Mouse (Mus musculus): ENCODE measurements around the gene Fam76a.

The Fam76a gene

GRCm38 (mm10) chr4:132922558-132923008, at the start of gene Fam76a:
Gene Fam76a, minus strand, starts transcription at chr4:132922558.
- DNase-seq, result peak; percentile 100

GRCm38 (mm10) chr4:132972101-132972500, 49.7 kb upstream of the Fam76a start:
- no peak for DNase-seq

- no peak for DNase-seq
Observed at GRCm38 (mm10) chr4:132971601-132972000, 49.2 kb upstream of the Fam76a start.

- no peak for DNase-seq
Observed at GRCm38 (mm10) chr4:132968105-132968938, 46.0 kb upstream of the Fam76a start.

- no peak for DNase-seq
Observed at GRCm38 (mm10) chr4:132964473-132964872, 42.1 kb upstream of the Fam76a start.

GRCm38 (mm10) chr4:132964064-132964463, 41.7 kb upstream of the Fam76a start:
- DNase-seq, result no peak

GRCm38 (mm10) chr4:132963436-132963835, 41.1 kb upstream of the Fam76a start:
- DNase-seq, result no peak

GRCm38 (mm10) chr4:132962628-132963027, 40.3 kb upstream of the Fam76a start:
- no peak for DNase-seq

GRCm38 (mm10) chr4:132961866-132962265, 39.5 kb upstream of the Fam76a start:
- no peak for DNase-seq

- no peak for DNase-seq
Observed at GRCm38 (mm10) chr4:132960864-132961639, 38.7 kb upstream of the Fam76a start.

- DNase-seq, result no peak
Observed at GRCm38 (mm10) chr4:132960313-132960712, 38.0 kb upstream of the Fam76a start.

GRCm38 (mm10) chr4:132959679-132960045, 37.3 kb upstream of the Fam76a start:
- no peak for DNase-seq

- DNase-seq, result no peak
Observed at GRCm38 (mm10) chr4:132958741-132959678, 36.7 kb upstream of the Fam76a start.

- DNase-seq, result no peak
Observed at GRCm38 (mm10) chr4:132955395-132955791, 33.0 kb upstream of the Fam76a start.

- DNase-seq, result peak; percentile 51
Observed at GRCm38 (mm10) chr4:132954530-132955394, 32.4 kb upstream of the Fam76a start.

- DNase-seq, result no peak
Observed at GRCm38 (mm10) chr4:132950999-132951398, 28.6 kb upstream of the Fam76a start.

GRCm38 (mm10) chr4:132949882-132950532, 27.6 kb upstream of the Fam76a start:
- no peak for DNase-seq

- DNase-seq, result peak; percentile 66
Observed at GRCm38 (mm10) chr4:132946047-132947001, 24.0 kb upstream of the Fam76a start.

- DNase-seq, result peak; percentile 90
Observed at GRCm38 (mm10) chr4:132945261-132946046, 23.1 kb upstream of the Fam76a start.
